Mouse (Mus musculus): ENCODE measurements around the gene Vmn1r90.
"Not testable (repeated sequence)": the region's sequence is repeated elsewhere in the genome, so short reads cannot be mapped to it uniquely, and the experiment has no call there.

Vmn1r90 gene

DNA sequence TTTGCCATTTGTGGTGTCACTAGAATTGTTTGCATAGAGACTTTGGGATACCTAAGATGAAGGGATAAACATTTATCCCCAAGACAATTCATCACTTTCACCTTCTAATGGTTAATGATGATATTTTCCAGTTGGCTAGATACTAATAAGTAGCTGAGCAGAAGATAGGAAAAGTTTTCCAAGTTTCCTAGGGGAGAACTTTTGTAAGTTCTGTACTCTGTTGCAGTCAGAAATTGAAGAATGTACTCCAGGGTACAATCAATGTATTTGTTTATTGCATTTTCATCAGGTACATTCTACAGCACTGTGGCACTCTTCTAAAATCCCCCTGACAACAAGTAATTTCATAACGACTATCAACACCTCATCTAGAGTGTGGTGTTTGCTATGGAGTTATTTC, at the start of gene Vmn1r90:
TSS of gene Vmn1r90 (minus strand) at position 101 of the 400 bp plus-strand sequence.
- no peak for DNase-seq

DNA sequence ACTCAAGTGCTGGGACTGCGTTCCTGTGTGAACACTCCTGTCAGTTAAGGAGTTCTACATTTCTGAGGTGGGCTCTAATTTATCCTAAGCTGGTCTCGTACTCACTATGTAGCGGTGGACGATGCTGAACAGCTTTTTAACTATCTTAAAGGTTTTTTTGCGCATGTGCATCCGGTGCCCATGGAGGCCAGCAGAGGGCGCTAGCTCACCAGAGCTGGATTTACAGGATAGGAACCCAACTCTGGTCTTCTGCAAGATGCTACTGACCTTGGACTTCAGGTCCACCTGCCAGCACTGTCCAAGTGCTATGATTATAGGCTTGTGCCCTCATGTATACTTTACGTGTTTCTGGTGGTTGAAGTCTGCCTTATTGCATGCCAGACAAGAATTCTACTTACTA, 29.7 kb upstream of the Vmn1r90 start:
- DNase-seq: not testable (repeated sequence)

DNA sequence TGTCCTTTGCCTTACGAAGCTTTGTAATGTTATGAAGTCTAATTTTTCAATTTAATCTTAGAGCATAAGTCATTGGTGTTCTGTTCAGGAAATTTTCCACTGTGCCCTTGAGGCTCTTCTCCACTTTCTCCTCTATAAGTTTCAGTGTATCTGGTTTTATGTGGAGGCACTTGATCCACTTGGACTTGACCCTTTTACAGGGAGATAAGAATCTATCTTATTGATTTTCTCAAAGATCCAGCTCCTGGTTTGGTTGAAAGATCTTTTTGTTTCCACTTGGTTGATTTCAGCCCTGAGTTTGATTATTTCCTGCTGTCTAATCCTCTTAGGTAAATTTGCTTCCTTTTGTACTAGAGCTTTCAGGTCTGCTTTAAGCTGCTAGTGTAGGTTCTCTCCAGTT, 11.0 kb downstream of the Vmn1r90 start:
- no peak for DNase-seq

DNA sequence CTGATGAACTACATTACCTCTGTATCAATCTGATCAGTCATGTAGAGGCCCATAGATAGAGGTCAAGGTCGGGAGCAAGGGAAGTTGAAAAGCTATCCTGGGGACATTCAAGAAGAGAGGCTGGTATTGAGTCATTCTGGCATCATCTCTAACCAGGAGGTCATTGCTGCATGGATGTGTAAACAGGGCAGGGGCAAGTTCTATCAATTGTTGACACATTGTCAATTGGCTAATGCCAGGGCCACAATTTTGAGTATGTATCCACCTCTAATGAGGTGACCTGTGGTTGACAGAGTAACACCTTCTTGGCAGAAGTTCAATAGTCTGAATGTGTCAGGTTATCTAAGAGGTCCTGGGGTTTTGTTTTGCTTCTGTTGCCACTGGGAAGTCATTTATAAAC, 38.0 kb downstream of the Vmn1r90 start:
- no peak for DNase-seq

DNA sequence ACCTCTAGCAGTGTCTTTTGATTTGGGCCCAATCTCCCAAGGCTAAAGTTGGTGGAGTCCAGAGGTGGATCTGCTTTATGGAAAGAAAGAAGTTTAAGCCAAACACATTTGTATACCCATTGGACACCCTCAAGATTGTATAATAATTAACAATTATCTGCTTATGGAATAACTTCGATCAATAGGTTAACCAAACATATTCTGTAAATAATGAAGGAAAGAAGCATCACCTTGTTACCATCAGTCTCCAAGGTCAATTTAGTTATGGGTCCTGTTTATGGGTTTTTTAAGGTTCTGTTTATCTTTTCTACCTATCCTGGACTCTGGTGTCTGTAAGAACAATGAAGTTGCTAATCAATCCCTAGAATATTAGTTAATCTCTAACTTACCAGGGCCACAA, 40.7 kb downstream of the Vmn1r90 start:
- DNase-seq: no peak

DNA sequence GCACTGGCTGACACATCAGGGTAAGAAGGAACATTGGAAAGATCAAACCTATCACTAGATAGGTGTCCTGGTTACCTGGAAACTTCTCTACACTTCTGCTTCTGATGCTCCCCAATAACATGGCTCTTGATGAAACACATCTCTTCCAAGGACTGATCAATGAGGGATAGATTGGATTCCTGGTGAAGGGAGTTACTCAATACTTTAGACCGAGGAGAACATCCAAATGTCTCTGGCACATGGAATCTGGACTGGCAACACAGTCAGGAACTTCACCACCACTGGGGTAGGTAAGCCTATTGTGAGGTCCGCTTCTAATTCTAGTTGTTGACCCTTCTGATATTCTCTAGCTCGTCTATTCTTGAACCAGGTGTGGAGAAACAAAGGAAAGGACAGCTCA, 45.0 kb downstream of the Vmn1r90 start:
- no peak for DNase-seq
